Mouse (Mus musculus): ENCODE results near the gene Ggcx. TPM values are rescaled to one million over a fixed set of nuclear protein-coding genes. Genes with fewer than 3 reads are reported as not detected.

Ggcx gene
- polyA plus RNA-seq (2015; fragmentation: Nextera tagmentation; extraction: Ambion mirVana): 14.4 and 18.7 TPM in 2 replicates

DNA sequence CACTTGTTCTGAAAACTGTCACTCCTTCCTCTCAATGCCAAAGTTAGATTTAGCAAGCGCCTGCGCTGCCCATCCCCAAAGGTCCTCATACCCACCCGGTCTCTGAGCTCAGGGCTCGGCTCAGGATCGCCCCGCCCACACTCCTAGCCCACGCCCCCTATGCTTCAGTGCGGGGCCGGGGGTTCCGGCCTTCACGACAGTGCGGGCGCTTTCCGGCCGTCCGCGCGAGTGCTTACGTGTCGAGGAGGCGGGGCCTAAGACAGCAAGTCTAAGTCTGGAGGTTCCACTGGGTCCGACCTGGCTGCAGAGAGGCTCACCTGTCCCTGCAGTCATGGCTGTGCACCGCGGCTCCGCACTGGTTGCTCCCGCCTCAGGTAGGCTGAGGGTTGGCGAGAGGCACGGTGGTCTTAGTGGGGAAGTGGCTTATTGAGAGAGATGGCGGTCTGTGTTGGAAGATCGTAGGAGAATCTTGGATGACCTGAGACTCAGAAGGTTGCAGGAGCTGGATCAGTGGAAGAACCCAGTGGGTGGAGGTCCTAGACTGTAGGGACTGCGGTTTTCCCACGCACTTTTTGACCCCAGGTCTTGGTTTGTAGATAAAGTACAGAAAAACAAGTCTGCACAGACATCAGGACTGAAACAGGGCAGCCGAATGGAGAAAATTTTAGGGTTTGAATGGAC, at the start of gene Ggcx:
Gene Ggcx, plus strand, starts transcription at position 233 of the 681 bp plus-strand sequence.
- peaks cover 24% of the 10 kb centered on the region for H3K4me1 ChIP-seq (replicated peaks)
- peak within 1 kb of the TSS; percentile 84 for H3K4me3 ChIP-seq (replicated peaks)
- H3K36me3 ChIP-seq: peaks cover 17% of the 10 kb centered on the region
- peak; percentile 97 for ATAC-seq
- H3K27ac ChIP-seq: peak within 1 kb of the TSS; percentile 54
- peak within 1 kb of the TSS; percentile 89 for H3K4me2 ChIP-seq (replicated peaks)
- WGBS: 2% methylated on average over 33 of the region's 33 CpGs
- H3K27me3 ChIP-seq: no peaks in the 10 kb centered on the region
- H3K9me3 ChIP-seq: no peaks in the 10 kb centered on the region
- H3K9ac ChIP-seq (replicated peaks): peak within 1 kb of the TSS; percentile 85

DNA sequence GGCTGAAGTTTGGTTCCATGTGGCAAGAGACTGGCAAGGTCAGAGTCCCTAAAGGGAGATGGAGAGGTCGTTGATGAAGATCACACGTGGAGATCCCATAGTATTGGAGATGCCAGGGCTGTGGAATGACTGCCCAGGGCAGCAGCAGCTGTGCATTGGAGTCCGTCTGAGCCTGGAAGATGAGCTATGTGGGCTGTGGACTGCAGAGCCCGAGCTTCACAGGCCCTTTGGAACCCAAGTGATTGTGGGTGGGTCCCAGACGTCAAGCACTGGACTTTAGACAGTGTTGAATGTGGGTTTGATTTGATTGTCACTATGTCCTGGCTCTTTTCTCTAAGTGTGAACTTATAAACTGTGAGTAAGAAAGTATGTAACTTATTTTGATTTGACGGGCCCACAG, 49.1 kb upstream of the Ggcx start:
- H3K9ac ChIP-seq (replicated peaks): no peak overlapping the region
- no peak overlapping the region for H3K27ac ChIP-seq
- H3K4me1 ChIP-seq (replicated peaks): peaks cover 22% of the 10 kb centered on the region
- no peak for ATAC-seq
- no peaks in the 10 kb centered on the region for H3K9me3 ChIP-seq
- H3K4me2 ChIP-seq (replicated peaks): no peak overlapping the region
- H3K4me3 ChIP-seq (replicated peaks): no peak overlapping the region
- H3K27me3 ChIP-seq: no peaks in the 10 kb centered on the region
- peaks cover 8% of the 10 kb centered on the region for H3K36me3 ChIP-seq
- WGBS: 70% methylated on average over 6 of the region's 6 CpGs

DNA sequence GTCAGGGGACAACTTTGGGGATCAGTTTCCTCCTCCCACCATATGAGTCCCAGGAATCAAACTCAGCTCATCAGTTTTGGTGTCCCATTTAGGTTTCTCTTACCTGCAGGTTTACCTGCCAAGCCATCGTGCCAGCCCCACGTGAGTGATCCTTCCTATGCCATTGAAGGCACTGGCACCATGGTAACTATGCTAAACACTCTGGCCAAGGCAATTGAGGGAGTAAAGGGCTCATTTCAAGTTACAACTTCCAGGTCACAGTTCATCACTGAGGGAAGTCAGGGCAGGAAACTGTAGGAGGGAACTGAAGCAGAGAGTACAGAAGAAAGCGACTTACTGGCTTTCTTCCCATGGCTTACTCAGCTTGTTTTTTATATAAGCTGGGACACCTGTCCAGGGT, 47.8 kb upstream of the Ggcx start:
- ATAC-seq: no peak

DNA sequence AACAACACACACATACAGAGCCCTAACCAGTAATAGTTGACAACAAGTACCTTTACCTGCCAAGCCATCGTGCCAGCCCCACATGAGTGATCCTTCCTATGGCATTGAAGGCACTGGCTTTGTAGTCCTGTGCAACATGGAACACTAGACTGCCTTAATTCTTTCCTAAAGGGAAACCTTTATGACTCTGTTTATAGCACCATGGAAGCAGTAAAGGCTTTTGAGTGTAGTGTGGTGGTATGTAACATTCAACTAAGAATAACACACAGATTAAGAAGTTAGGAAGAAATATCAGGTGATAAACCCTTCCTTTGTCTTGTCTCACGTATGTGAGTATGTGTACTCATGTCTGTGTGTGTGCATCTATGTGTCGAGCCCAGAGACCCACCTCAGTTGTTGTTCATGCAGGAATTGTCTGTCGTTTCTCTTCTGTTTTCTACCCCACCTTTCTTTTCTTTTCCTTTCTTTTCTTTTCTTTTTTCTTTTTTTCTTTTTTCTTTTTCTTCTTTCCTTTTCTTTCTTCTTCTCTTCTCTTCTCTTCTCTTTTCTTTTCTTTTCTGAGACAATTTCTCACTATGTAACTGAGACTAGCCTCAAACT, 47.2 kb upstream of the Ggcx start, which contains the start of gene Rnf181:
Gene Rnf181, minus strand, starts transcription at position 113 of the 600 bp plus-strand sequence.
- no peak within 1 kb of the TSS for H3K27ac ChIP-seq
- H3K27me3 ChIP-seq: no peaks in the 10 kb centered on the region; the same call in 1 of the 2 replicates
- ATAC-seq: no peak
- H3K4me3 ChIP-seq (replicated peaks): no peak within 1 kb of the TSS
- H3K4me2 ChIP-seq (replicated peaks): no peak within 1 kb of the TSS
- H3K36me3 ChIP-seq: no peaks in the 10 kb centered on the region
- no peaks in the 10 kb centered on the region for H3K9me3 ChIP-seq
- no peak within 1 kb of the TSS for H3K9ac ChIP-seq (replicated peaks)
- H3K4me1 ChIP-seq (replicated peaks): peaks cover 5% of the 10 kb centered on the region; the same call in 1 of the 2 replicates
- 74% methylated on average over 4 of the region's 4 CpGs for WGBS

More for the DNA sequence above, 47.8 kb upstream of the Ggcx start:
- H3K4me1 ChIP-seq (replicated peaks): peaks cover 10% of the 10 kb centered on the region
- H3K4me2 ChIP-seq (replicated peaks): no peak overlapping the region
- H3K27ac ChIP-seq: no peak overlapping the region
- H3K36me3 ChIP-seq: no peaks in the 10 kb centered on the region
- H3K4me3 ChIP-seq (replicated peaks): no peak overlapping the region
- no peak overlapping the region for H3K9ac ChIP-seq (replicated peaks)
- no peaks in the 10 kb centered on the region; the same call in 1 of the 2 replicates for H3K27me3 ChIP-seq
- H3K9me3 ChIP-seq: no peaks in the 10 kb centered on the region
- WGBS: 79% methylated on average over 3 of the region's 3 CpGs

DNA sequence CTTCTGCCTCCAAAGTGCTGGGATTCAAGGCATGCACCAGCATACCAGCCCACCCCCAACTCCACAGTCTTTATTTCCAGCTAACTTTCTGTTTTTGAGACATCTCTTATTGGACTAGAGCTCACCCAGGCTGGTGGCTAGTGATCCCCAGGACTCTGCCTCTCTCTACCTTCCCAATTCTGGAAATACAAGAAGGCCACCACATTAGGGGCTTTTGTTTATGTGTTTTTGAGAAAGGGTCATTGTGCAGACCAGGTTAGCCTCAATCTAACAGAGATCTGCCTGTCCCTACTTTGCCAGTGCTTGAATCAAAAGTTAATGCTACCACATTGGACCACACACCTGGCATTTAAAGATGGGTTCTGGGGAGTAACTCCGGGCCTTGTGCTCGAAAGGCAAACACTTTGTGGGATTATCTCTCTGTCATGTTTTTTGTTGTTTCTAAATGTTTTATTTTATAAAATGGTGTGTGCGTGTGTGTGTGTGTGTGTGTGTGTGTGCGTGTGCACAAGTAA, 46.6 kb upstream of the Ggcx start:
- Histone ChIP-seq H3K4me2 (replicated peaks) (no peak overlapping the region), H3K4me1 (replicated peaks) (peaks cover 5% of the 10 kb centered on the region; the same call in 1 of the 2 replicates), H3K27ac (no peak overlapping the region), H3K36me3 (no peaks in the 10 kb centered on the region), H3K9ac (replicated peaks) (no peak overlapping the region), H3K4me3 (replicated peaks) (no peak overlapping the region), H3K9me3 (no peaks in the 10 kb centered on the region), H3K27me3 (no peaks in the 10 kb centered on the region; the same call in 1 of the 2 replicates)
- ATAC-seq: no peak
- WGBS: 73% methylated on average over 4 of the region's 4 CpGs

DNA sequence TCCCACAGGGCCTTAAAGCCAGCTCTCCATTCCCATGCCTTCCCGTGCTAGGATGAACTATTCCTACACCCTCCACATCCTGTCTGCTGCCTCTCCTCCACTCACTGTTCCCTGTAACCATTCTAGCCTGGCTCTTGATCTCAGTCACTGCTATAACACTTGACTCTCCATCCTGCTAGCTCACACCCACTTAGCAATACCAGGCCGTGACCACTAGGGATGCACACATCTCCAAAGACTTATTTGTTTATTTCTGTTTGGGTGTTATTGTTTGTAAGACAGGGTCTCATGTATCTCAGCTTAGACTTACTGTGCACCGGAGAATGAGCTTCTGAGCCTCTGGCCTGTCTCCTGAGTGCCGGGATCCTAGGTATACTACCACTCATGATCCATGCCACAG, 44.6 kb upstream of the Ggcx start:
- Histone ChIP-seq H3K4me3 (replicated peaks) (no peak overlapping the region), H3K36me3 (no peaks in the 10 kb centered on the region), H3K27ac (no peak overlapping the region), H3K4me1 (replicated peaks) (no peaks in the 10 kb centered on the region), H3K9me3 (no peaks in the 10 kb centered on the region), H3K9ac (replicated peaks) (no peak overlapping the region), H3K4me2 (replicated peaks) (no peak overlapping the region), H3K27me3 (no peaks in the 10 kb centered on the region; the same call in 1 of the 2 replicates)
- 83% methylated on average over 4 of the region's 4 CpGs for WGBS
- no peak for ATAC-seq

DNA sequence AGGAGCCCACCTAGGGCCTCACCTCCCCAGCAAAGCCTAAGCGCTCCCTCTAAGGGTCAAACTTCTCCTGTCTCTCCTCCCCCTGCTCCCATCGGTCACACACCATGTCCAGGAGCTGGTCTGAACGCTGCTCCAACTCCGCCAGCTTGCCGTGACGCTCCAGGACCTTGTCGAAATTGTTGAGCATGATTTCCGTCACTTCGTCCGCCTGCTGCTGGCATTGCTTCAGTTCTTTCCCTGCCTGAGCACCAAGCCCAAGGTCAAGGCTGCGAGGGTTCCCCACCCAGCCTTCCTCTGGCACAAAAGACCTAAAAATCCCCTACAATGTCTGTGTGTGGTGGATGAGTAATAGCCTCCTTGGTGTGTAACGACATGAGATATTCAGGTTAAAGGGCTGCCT, 44.0 kb upstream of the Ggcx start:
- Histone ChIP-seq H3K4me1 (replicated peaks) (no peaks in the 10 kb centered on the region), H3K9ac (replicated peaks) (no peak overlapping the region), H3K9me3 (no peaks in the 10 kb centered on the region), H3K4me3 (replicated peaks) (no peak overlapping the region), H3K4me2 (replicated peaks) (no peak overlapping the region), H3K27ac (no peak overlapping the region), H3K36me3 (no peaks in the 10 kb centered on the region), H3K27me3 (no peaks in the 10 kb centered on the region; the same call in 1 of the 2 replicates)
- ATAC-seq: no peak
- WGBS: 85% methylated on average over 12 of the region's 12 CpGs

DNA sequence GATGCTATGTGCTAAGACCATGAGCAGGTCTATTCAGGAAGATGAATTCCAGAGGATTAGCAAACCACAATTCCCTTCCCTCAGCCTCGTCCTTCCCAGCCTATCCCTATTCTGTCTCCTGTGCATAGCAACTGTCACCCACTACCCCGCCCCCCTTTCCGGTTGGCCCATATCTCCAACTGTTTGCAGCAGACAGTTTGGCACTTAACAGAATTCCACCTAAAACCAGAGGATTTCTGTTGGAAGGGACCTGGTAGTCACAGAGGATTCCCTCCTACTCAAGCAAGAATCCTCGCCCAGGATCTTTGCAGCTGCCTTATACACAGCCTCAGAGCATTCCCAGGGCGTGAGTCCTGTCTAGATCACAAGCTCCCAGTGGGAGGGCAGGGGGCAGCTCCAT, 43.0 kb upstream of the Ggcx start:
- Histone ChIP-seq H3K9me3 (no peaks in the 10 kb centered on the region), H3K4me1 (replicated peaks) (no peaks in the 10 kb centered on the region), H3K27me3 (no peaks in the 10 kb centered on the region; the same call in 1 of the 2 replicates), H3K9ac (replicated peaks) (no peak overlapping the region), H3K36me3 (no peaks in the 10 kb centered on the region), H3K27ac (no peak overlapping the region), H3K4me2 (replicated peaks) (no peak overlapping the region), H3K4me3 (replicated peaks) (no peak overlapping the region)
- ATAC-seq: no peak
- 44% methylated on average over 5 of the region's 5 CpGs for WGBS

DNA sequence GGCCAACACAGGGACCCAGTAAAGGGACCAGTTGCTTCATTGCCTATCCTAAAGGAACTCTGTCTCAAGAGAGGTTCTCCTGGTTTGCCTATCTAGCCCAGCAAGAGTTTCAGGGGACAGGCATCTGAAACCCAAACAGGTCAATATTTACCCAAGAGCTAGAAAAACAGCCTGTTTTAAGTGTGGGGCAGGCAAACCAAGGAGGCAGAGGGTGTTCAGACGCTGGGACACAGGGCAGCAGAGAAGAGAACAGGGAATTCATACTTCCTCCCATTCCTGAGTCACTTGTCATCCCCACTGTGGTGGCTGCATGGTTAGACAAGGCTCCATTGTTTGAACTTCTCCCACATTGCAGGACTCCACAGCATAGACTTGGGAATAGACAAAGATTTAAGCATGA, 42.5 kb upstream of the Ggcx start:
- Histone ChIP-seq H3K4me3 (replicated peaks) (no peak overlapping the region), H3K4me1 (replicated peaks) (no peaks in the 10 kb centered on the region), H3K9ac (replicated peaks) (no peak overlapping the region), H3K27ac (no peak overlapping the region), H3K4me2 (replicated peaks) (no peak overlapping the region), H3K9me3 (no peaks in the 10 kb centered on the region), H3K27me3 (no peaks in the 10 kb centered on the region; the same call in 1 of the 2 replicates), H3K36me3 (no peaks in the 10 kb centered on the region)
- 58% methylated on average over 1 of the region's 1 CpGs for WGBS
- ATAC-seq: no peak

DNA sequence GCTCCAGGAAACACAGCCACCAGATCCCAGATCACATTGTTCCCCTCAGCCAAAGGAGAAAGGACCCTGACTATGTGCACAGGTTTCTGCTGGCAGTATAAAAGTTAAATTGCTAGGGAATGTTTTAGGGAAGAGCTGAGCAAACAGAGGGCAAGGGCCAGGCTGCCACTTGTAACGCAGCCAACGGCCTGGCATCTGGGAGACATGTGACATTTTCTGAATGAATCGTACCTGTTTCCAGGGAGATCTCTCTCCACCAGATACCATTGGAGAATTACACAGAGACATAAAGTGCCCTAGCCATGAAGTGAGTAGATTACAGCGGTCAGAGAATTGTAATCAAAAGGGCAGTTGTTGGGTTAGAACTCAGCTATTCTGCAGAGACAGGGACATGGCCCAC, 40.9 kb upstream of the Ggcx start:
- H3K4me1 ChIP-seq (replicated peaks): no peaks in the 10 kb centered on the region
- H3K36me3 ChIP-seq: no peaks in the 10 kb centered on the region
- 86% methylated on average over 4 of the region's 4 CpGs for WGBS
- H3K27me3 ChIP-seq: no peaks in the 10 kb centered on the region; the same call in 1 of the 2 replicates
- H3K4me2 ChIP-seq (replicated peaks): no peak overlapping the region
- ATAC-seq: no peak
- H3K9ac ChIP-seq (replicated peaks): no peak overlapping the region
- no peak overlapping the region for H3K27ac ChIP-seq
- H3K9me3 ChIP-seq: no peaks in the 10 kb centered on the region
- H3K4me3 ChIP-seq (replicated peaks): no peak overlapping the region

DNA sequence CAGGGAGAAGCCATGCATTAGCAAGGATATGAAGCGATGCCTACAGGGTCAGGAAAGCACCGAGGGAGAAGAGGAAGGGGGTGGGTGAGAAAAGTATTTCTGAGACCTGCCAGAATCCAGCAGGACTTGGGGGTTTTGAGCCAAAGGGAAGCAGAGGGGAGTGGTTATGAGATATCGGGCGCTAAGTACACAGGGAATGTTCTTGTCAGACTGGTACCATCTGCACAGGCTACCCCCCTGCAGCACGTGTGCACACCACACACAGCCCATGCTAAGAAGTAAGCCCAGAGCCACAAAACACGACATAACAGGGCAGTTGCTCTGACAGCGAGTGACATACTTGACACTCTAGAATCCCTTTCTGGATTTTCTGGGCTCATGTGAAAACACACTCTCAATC, 39.9 kb upstream of the Ggcx start:
- no peaks in the 10 kb centered on the region for H3K36me3 ChIP-seq
- ATAC-seq: no peak

DNA sequence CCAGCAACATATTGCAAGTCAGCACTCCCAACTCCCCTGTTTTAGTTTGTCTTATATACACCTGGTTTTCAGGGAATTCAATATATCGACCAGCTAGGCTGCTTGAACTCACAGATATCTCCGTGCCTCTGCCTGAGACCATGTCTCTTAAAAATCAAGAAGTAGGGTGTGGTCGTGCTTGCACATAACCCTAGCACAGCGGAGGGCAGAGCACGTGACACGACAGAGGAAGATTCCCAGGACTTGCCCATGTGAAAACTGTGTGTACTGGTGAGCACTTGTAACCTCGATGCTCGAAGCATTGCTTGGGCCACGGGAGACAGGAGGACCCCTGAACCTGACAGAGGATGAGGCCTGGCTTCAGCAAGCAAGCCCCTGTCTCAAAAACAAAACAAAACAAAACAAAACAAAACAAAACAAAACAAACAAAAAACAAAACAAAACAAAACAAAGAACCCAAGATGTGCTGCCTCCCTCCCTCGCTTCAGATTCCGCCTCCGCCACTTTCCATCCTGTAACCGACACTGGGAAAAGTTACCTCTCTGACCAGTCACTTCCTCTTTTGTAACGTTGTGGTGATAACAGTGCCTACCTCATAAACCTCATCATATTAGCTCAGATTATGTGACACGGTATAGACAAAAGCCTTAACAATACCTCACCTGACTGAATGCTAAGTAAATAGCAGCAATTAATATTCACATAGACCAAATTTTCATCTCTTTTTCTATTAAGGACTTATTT, 39.1 kb upstream of the Ggcx start:
- Histone ChIP-seq H3K4me2 (replicated peaks) (no peak overlapping the region), H3K4me3 (replicated peaks) (no peak overlapping the region), H3K27ac (no peak overlapping the region), H3K9me3 (no peaks in the 10 kb centered on the region), H3K4me1 (replicated peaks) (no peaks in the 10 kb centered on the region), H3K27me3 (peaks cover 14% of the 10 kb centered on the region), H3K9ac (replicated peaks) (no peak overlapping the region), H3K36me3 (no peaks in the 10 kb centered on the region)
- WGBS: 85% methylated on average over 15 of the region's 15 CpGs
- no peak for ATAC-seq

More for the DNA sequence above, 39.9 kb upstream of the Ggcx start:
- Histone ChIP-seq H3K4me1 (replicated peaks) (no peaks in the 10 kb centered on the region), H3K27ac (no peak overlapping the region), H3K9ac (replicated peaks) (no peak overlapping the region), H3K4me3 (replicated peaks) (no peak overlapping the region), H3K27me3 (peaks cover 6% of the 10 kb centered on the region), H3K4me2 (replicated peaks) (no peak overlapping the region), H3K9me3 (no peaks in the 10 kb centered on the region)
- WGBS: 76% methylated on average over 7 of the region's 7 CpGs
